Mouse (Mus musculus): ENCODE results near the gene Olfr1415.

- TF ChIP-seq CTCF (IDR thresholded peaks at IDR 0.05; ENCODE audit: extremely low read depth, insufficient read length, insufficient replicate concordance, low read depth, low read length) (no peak), POLR2A (IDR thresholded peaks at IDR 0.05; ENCODE audit: low read depth, low read length) (no peak)
Measured at GRCm38 (mm10) chr1:92539071-92539470, 43.2 kb upstream of the Olfr1415 start.

All from small intestine, adult 2 months (tissue).